Comparison of ENCODE assay signal across 17 mouse cellular contexts in the genomic region with DNA sequence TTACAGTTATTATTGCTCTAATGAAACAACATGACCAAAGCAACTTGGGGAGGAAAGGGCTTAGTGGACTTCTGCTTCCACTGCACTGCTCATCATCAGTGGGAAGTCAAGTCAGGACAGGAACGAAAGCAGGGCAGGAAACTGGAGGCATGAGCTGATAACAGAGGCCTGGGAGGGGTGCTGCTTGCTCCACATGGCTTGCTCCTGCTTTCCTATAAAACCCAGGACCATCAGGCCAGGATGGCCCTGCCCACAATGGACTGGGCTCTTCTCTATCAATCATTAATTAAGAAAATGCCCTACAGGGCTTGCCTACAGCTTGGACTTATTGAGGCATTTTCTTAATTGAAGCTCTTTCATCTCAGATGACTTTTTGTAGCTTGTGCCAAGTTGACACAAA. TPM values are rescaled to one million over a fixed set of nuclear protein-coding genes. Genes with fewer than 3 reads are reported as not detected.
DNase-seq lines count a peak whose midpoint lies in the region; ATAC-seq and TF ChIP-seq lines count a peak whose summit lies in the region.
"Had no signal": no experiment of that assay in that cellular context is flagged by ENCODE, and none has a peak within 500 bp of the region (broad histone marks: within the 10 kb centered on the region; RNA-seq: fewer than 3 reads in every experiment).

No protein-coding gene starts in this region.

- WGBS in kidney, adult 2 months: 20% methylated on average over 1 of the region's 1 CpGs
- 18% methylated on average over 1 of the region's 1 CpGs for WGBS in liver, postnatal 0 days (ENCODE audit: insufficient replicate concordance)

- DNase-seq in kidney, adult 2 months: peak; percentile 72
- peak; percentile 24 to 58 for DNase-seq in kidney, postnatal 25 days
- DNase-seq in liver, postnatal 0 days: no peak
- DNase-seq in Muller cell, postnatal 12 days (ENCODE audit: inconsistent ontology term): no peak
- no peak for DNase-seq in left cerebral cortex, adult 9 months (ENCODE audit: low spot score in 2 of 2)
- DNase-seq in thymus, adult 18-20 months: no peak
- DNase-seq: cerebellum, adult 11-12 months; forebrain, postnatal 0 days; gastrocnemius, adult 2 months; lung, embryonic 14.5 days; thymus, adult 2 months had no signal

- no peak overlapping the region for H3K4me3 ChIP-seq in kidney, adult 2 months (ENCODE audit: insufficient read depth, low read depth, low read length)
- H3K4me3 ChIP-seq in liver, postnatal 0 days (ENCODE audit: low read depth, low read length): no peak overlapping the region
- H3K4me3 ChIP-seq: embryonic facial prominence, embryonic 12.5 days; gastrocnemius, adult 2 months; layer of hippocampus, adult 2 months; neural tube, embryonic 12.5 days had no signal

- no peak for TF ChIP-seq POLR2A in kidney, adult 2 months (IDR thresholded peaks at IDR 0.05; ENCODE audit: low read depth, low read length)

- H3K27me3 ChIP-seq in kidney, adult 2 months (replicated peaks; ENCODE audit: control insufficient read depth, insufficient read depth, low read length): no peaks in the 10 kb centered on the region
- no peaks in the 10 kb centered on the region for H3K27me3 ChIP-seq in liver, postnatal 0 days (ENCODE audit: insufficient read depth, low read length)
- H3K27me3 ChIP-seq: embryonic facial prominence, embryonic 12.5 days; neural tube, embryonic 12.5 days had no signal

- no peak overlapping the region for H3K9ac ChIP-seq in liver, postnatal 0 days (replicated peaks)
- H3K9ac ChIP-seq: embryonic facial prominence, embryonic 12.5 days; forebrain, postnatal 0 days; lung, embryonic 14.5 days; neural tube, embryonic 12.5 days had no signal

- H3K4me2 ChIP-seq in liver, postnatal 0 days (ENCODE audit: low read depth, low read length): no peak overlapping the region
- H3K4me2 ChIP-seq: embryonic facial prominence, embryonic 12.5 days; heart, embryonic 11.5 days; lung, embryonic 14.5 days; neural tube, embryonic 12.5 days had no signal

- TF ChIP-seq CTCF in kidney, adult 2 months (conservative IDR thresholded peaks at IDR 0.05; ENCODE audit: insufficient read depth, insufficient read length, low read depth, low read length): no peak
- no peak for TF ChIP-seq CTCF in liver, postnatal 0 days (IDR thresholded peaks at IDR 0.05; ENCODE audit: low read depth)

- no peaks in the 10 kb centered on the region for H3K9me3 ChIP-seq in liver, postnatal 0 days (ENCODE audit: low read length)
- H3K9me3 ChIP-seq: embryonic facial prominence, embryonic 12.5 days; neural tube, embryonic 12.5 days had no signal

- no peak for TF ChIP-seq EP300 in liver, postnatal 0 days (IDR thresholded peaks at IDR 0.05; ENCODE audit: low read depth)

- ATAC-seq in granulocyte monocyte progenitor cell, adult 5-6 weeks (replicated peaks; ENCODE audit: poor library complexity, severe bottlenecking): peak; percentile 33
- ATAC-seq in liver, postnatal 0 days: 0 out of 2 replicates have a peak, but pooled peaks have one; percentile 21
- ATAC-seq: forebrain, postnatal 0 days; hindbrain, embryonic 16.5 days had no signal

- no peaks in the 10 kb centered on the region; the same call in 1 of the 2 replicates for H3K36me3 ChIP-seq in kidney, adult 2 months (ENCODE audit: control insufficient read depth, insufficient read depth, low read length)
- peaks cover 17% of the 10 kb centered on the region for H3K36me3 ChIP-seq in liver, postnatal 0 days (replicated peaks; ENCODE audit: insufficient read depth, low read length)

- peaks cover 6% of the 10 kb centered on the region for H3K4me1 ChIP-seq in kidney, adult 2 months (ENCODE audit: control insufficient read depth, insufficient read depth, low read length)
- H3K4me1 ChIP-seq in liver, postnatal 0 days (ENCODE audit: insufficient read depth): peaks cover 4% of the 10 kb centered on the region; the same call in 1 of the 2 replicates
- H3K4me1 ChIP-seq: embryonic facial prominence, embryonic 12.5 days; neural tube, embryonic 12.5 days had no signal

- H3K27ac ChIP-seq in kidney, adult 2 months (ENCODE audit: insufficient read depth, low read depth, low read length): no peak overlapping the region
- H3K27ac ChIP-seq in liver, postnatal 0 days (ENCODE audit: low read depth): no peak overlapping the region
- H3K27ac ChIP-seq: embryonic facial prominence, embryonic 12.5 days; gastrocnemius, adult 2 months; layer of hippocampus, adult 2 months; neural tube, embryonic 12.5 days had no signal

RNA-seq across cellular contexts. Expression of a gene that starts 34.8 kb away (rescaled TPM):
- total RNA-seq in granulocyte monocyte progenitor cell, adult 5-6 weeks (2014; fragmentation: Nextera tagmentation): 38.8 and 42.9 TPM in 2 replicates
- total RNA-seq in granulocyte monocyte progenitor cell, adult 5-6 weeks (2017): 25.8 and 31.5 TPM in 2 replicates
- polyA plus RNA-seq in kidney, adult 2 months (2012; rRNA removed): 21.9 and 22.6 TPM in 2 replicates
- 4.2 and 4.5 TPM in 2 replicates for polyA plus RNA-seq in liver, postnatal 0 days (2015; fragmentation: Nextera tagmentation; extraction: Ambion mirVana)

Comparison
In these comparisons a context has a peak if more than half of its experiments do, and no peak if none do; other contexts are left out.
1. DNase-seq: peak in kidney, adult 2 months (single experiment) and kidney, postnatal 25 days (2 of 2); none in liver, postnatal 0 days (single experiment), Muller cell, postnatal 12 days (single experiment), left cerebral cortex, adult 9 months (0 of 2) and thymus, adult 18-20 months (0 of 2).